Mouse (Mus musculus) leukemia stem cell, adult 10-12 weeks (primary cell): ENCODE data around the gene Olfr1196. TPM values are rescaled to one million over a fixed set of nuclear protein-coding genes. Genes with fewer than 3 reads are reported as not detected.

Experiments
- polyA plus RNA-seq: library from polyadenylated mRNA; stranded (reverse); fragments of >175 nt; gene quantifications from 2 replicates; pipeline ENCODE4 v1.2.3, GENCODE M21; 2012; ENCODE audit warnings: low replicate concordance

The Olfr1196 gene
- polyA plus RNA-seq = not detected in 2 replicates

GRCm38 (mm10) chr2:88704497-88704896 is at the start of gene Olfr1196:
Gene Olfr1196 (minus strand): TSS chr2:88704597.

GRCm38 (mm10) chr2:88751270-88751669 is 46.9 kb upstream of the Olfr1196 start, which contains the start of gene Olfr1198:
Gene Olfr1198 (minus strand): TSS chr2:88751370.

GRCm38 (mm10) chr2:88732266-88732665 is 27.9 kb upstream of the Olfr1196 start, which contains the start of gene Olfr1197:
Gene Olfr1197 (minus strand): TSS chr2:88732366.

GRCm38 (mm10) chr2:88689087-88689486 is 15.3 kb downstream of the Olfr1196 start, which contains the start of gene Olfr1195:
Gene Olfr1195 (minus strand): TSS chr2:88689187.

GRCm38 (mm10) chr2:88675328-88675727 is 29.1 kb downstream of the Olfr1196 start, which contains the start of gene Olfr1193:
Gene Olfr1193 (plus strand): TSS chr2:88675628.

GRCm38 (mm10) chr2:88648209-88648608 is 56.2 kb downstream of the Olfr1196 start, which contains the start of gene Olfr1192-ps1:
Gene Olfr1192-ps1 (plus strand): TSS chr2:88648509.

Other genes starting within 250 kb of the Olfr1196 start
- not detected in 2 replicates for gene Olfr1183, start 249.7 kb downstream of the Olfr1196 start, polyA plus RNA-seq
- not detected in 2 replicates for gene Olfr1184, start 221.0 kb downstream of the Olfr1196 start, polyA plus RNA-seq
- gene Olfr1185-ps1, start 211.3 kb downstream of the Olfr1196 start, polyA plus RNA-seq = not detected in 2 replicates
- not detected in 2 replicates for gene Olfr1186, start 186.0 kb downstream of the Olfr1196 start, polyA plus RNA-seq
- not detected in 2 replicates for gene Olfr1188, start 147.7 kb downstream of the Olfr1196 start, polyA plus RNA-seq
- gene Olfr1189, start 118.1 kb downstream of the Olfr1196 start, polyA plus RNA-seq = not detected in 2 replicates
- gene Olfr1191-ps1, start 64.1 kb downstream of the Olfr1196 start, polyA plus RNA-seq = not detected in 2 replicates
- gene Olfr1192-ps1, start 56.1 kb downstream of the Olfr1196 start, polyA plus RNA-seq = 0.02 TPM in 1 of 2 replicates, not detected in the other
- gene Olfr1193, start 29.0 kb downstream of the Olfr1196 start, polyA plus RNA-seq = not detected in 2 replicates
- not detected in 2 replicates for gene Olfr1195, start 15.4 kb downstream of the Olfr1196 start, polyA plus RNA-seq
- gene Olfr1197, start 27.8 kb upstream of the Olfr1196 start, polyA plus RNA-seq = not detected in 2 replicates
- not detected in 2 replicates for gene Olfr1198, start 46.8 kb upstream of the Olfr1196 start, polyA plus RNA-seq
- gene Olfr1199, start 55.9 kb upstream of the Olfr1196 start, polyA plus RNA-seq = not detected in 2 replicates
- not detected in 2 replicates for gene Olfr1200, start 65.9 kb upstream of the Olfr1196 start, polyA plus RNA-seq
- gene Olfr1201, start 88.4 kb upstream of the Olfr1196 start, polyA plus RNA-seq = not detected in 2 replicates
- gene Olfr1202, start 109.9 kb upstream of the Olfr1196 start, polyA plus RNA-seq = not detected in 2 replicates
- not detected in 2 replicates for gene Olfr1205, start 125.1 kb upstream of the Olfr1196 start, polyA plus RNA-seq
- gene Olfr1204, start 144.7 kb upstream of the Olfr1196 start, polyA plus RNA-seq = not detected in 2 replicates
- gene Olfr1206, start 158.6 kb upstream of the Olfr1196 start, polyA plus RNA-seq = not detected in 2 replicates
- not detected in 2 replicates for gene Olfr1208, start 197.7 kb upstream of the Olfr1196 start, polyA plus RNA-seq
- not detected in 2 replicates for gene Olfr1209, start 210.6 kb upstream of the Olfr1196 start, polyA plus RNA-seq
- gene Olfr1211, start 233.5 kb upstream of the Olfr1196 start, polyA plus RNA-seq = not detected in 2 replicates
- 0.33 TPM in 1 of 2 replicates, not detected in the other for gene Olfr1212, start 249.4 kb upstream of the Olfr1196 start, polyA plus RNA-seq